Mouse (Mus musculus): Measurements from ENCODE around the gene R3hdml. TPM values are rescaled to one million over a fixed set of nuclear protein-coding genes. Genes with fewer than 3 reads are reported as not detected.
A peak's percentile ranks its signal among the peaks of the same experiment; 100 is the strongest.

Gene R3hdml
- polyA plus RNA-seq, 1 experiment from 2014 or later, result not detected

DNA sequence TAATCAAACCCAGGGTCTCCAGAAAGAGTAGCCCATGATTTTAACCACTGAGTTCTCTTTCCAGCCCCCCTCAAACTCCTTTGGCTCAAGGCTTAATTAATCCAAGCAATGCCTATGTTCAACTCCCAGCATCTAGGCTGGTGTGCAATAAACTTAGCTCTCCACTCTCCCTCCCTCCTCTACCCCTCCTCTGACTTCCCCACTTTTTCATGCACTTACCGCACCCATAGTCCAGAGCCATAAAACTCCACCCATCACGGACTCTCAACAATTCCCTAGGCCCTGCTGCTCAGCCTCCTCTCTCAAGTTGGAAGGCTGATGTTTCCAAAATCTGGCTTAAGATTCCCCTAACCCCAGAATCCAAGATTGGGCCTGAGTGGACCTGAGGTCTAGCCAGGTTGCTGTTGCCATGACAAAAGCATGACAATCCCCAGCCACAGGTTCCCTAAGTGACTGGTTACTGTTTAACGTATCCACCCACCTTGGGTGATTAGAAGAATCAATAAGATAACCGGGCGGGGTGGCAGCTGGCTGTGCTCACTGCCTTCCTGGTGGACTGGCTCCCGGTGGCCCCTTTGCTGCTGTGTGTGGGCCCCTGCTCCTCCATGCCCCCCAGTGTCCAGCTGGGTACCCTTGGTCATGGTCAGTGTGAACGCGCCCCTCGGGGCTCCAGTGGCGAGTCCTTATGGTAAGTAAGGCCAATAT is 14.3 kb downstream of the R3hdml start, which contains the start of gene Hnf4a:
Hnf4a (plus strand) TSS at position 509 of the 705 bp plus-strand sequence.
- no peak within 1 kb of the TSS for H3K4me3 ChIP-seq
- H3K4me2 ChIP-seq (replicated peaks), result no peak within 1 kb of the TSS
- H3K27ac ChIP-seq, result no peak within 1 kb of the TSS
- WGBS, result 85% methylated on average over 10 of the region's 10 CpGs
- H3K36me3 ChIP-seq, result no peaks in the 10 kb centered on the region
- no peak for ATAC-seq (ENCODE audit: insufficient number of reproducible peaks, insufficient read depth, low FRiP score, low TSS enrichment)
- H3K27me3 ChIP-seq, result no peaks in the 10 kb centered on the region
- no peaks in the 10 kb centered on the region for H3K9me3 ChIP-seq
- no peaks in the 10 kb centered on the region for H3K4me1 ChIP-seq
- H3K9ac ChIP-seq, result no peak within 1 kb of the TSS

- no peak overlapping the region for H3K4me3 ChIP-seq
- WGBS, result 89% methylated on average over 7 of the region's 7 CpGs
- no peaks in the 10 kb centered on the region for H3K36me3 ChIP-seq
- no peak overlapping the region for H3K9ac ChIP-seq
- H3K4me1 ChIP-seq, result no peaks in the 10 kb centered on the region
- no peak overlapping the region for H3K27ac ChIP-seq
- no peaks in the 10 kb centered on the region for H3K27me3 ChIP-seq
- no peak overlapping the region for H3K4me2 ChIP-seq (replicated peaks)
- ATAC-seq (ENCODE audit: insufficient number of reproducible peaks, insufficient read depth, low FRiP score, low TSS enrichment), result no peak
- H3K9me3 ChIP-seq, result no peaks in the 10 kb centered on the region
Measured at GRCm38 (mm10) chr2:163525761-163526243, 33.7 kb downstream of the R3hdml start.

- ATAC-seq (ENCODE audit: insufficient number of reproducible peaks, insufficient read depth, low FRiP score, low TSS enrichment), result no peak
- 86% methylated on average over 2 of the region's 2 CpGs for WGBS
- no peak overlapping the region for H3K27ac ChIP-seq
- no peaks in the 10 kb centered on the region for H3K27me3 ChIP-seq
- H3K36me3 ChIP-seq, result no peaks in the 10 kb centered on the region
- H3K4me1 ChIP-seq, result no peaks in the 10 kb centered on the region
- no peaks in the 10 kb centered on the region for H3K9me3 ChIP-seq
- H3K4me2 ChIP-seq (replicated peaks), result no peak overlapping the region
- H3K9ac ChIP-seq, result no peak overlapping the region
- H3K4me3 ChIP-seq, result no peak overlapping the region
Measured at GRCm38 (mm10) chr2:163527497-163527896, 35.4 kb downstream of the R3hdml start.

GRCm38 (mm10) chr2:163530418-163530817 is 38.3 kb downstream of the R3hdml start:
- Histone ChIP-seq H3K27ac (no peak overlapping the region), H3K4me1 (no peaks in the 10 kb centered on the region), H3K4me3 (no peak overlapping the region), H3K4me2 (replicated peaks) (no peak overlapping the region), H3K27me3 (0 out of 2 replicates have a peak, but pooled peaks cover 3% of the 10 kb centered on the region), H3K9me3 (no peaks in the 10 kb centered on the region), H3K36me3 (no peaks in the 10 kb centered on the region), H3K9ac (no peak overlapping the region)
- WGBS, result 58% methylated on average over 8 of the region's 8 CpGs
- ATAC-seq (ENCODE audit: insufficient number of reproducible peaks, insufficient read depth, low FRiP score, low TSS enrichment), result no peak

DNA sequence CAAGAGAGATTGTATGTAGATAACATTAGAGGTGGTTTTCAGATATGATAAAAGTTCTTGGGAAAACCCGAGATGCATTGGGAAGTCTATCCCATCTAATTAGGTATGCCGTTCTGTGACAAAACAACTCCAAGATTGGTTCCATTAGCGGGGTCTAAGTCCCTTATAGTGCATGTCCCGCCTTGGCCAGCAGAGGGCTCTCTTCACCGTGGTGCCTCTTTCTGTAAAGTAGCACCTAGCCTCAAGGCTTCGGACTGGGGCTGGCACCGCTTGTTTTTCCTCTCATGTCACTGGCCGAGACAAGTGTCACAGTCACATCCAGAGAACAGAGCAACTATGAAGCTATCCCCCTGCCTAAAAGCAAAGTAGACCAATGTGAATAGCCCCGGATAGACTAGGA is 39.8 kb downstream of the R3hdml start:
- no peak for ATAC-seq (ENCODE audit: insufficient number of reproducible peaks, insufficient read depth, low FRiP score, low TSS enrichment)
- no peaks in the 10 kb centered on the region for H3K36me3 ChIP-seq
- H3K4me1 ChIP-seq, result no peaks in the 10 kb centered on the region
- 0 out of 2 replicates have a peak, but pooled peaks cover 6% of the 10 kb centered on the region for H3K27me3 ChIP-seq
- H3K4me3 ChIP-seq, result no peak overlapping the region
- no peak overlapping the region for H3K4me2 ChIP-seq (replicated peaks)
- WGBS, result 8% methylated on average over 9 of the region's 9 CpGs
- H3K9me3 ChIP-seq, result no peaks in the 10 kb centered on the region
- H3K9ac ChIP-seq, result no peak overlapping the region
- no peak overlapping the region for H3K27ac ChIP-seq

- Histone ChIP-seq H3K4me2 (replicated peaks) (no peak overlapping the region), H3K36me3 (no peaks in the 10 kb centered on the region), H3K27me3 (0 out of 2 replicates have a peak, but pooled peaks cover 6% of the 10 kb centered on the region), H3K27ac (no peak overlapping the region), H3K4me3 (no peak overlapping the region), H3K4me1 (no peaks in the 10 kb centered on the region), H3K9me3 (no peaks in the 10 kb centered on the region), H3K9ac (no peak overlapping the region)
- WGBS, result 87% methylated on average over 9 of the region's 9 CpGs
- ATAC-seq (ENCODE audit: insufficient number of reproducible peaks, insufficient read depth, low FRiP score, low TSS enrichment), result no peak
Measured at GRCm38 (mm10) chr2:163533226-163533625, 41.1 kb downstream of the R3hdml start.

- H3K4me3 ChIP-seq, result peak overlapping the region; percentile 15; the same call in 1 of the 2 replicates
- WGBS, result 13% methylated on average over 22 of the region's 22 CpGs
- no peaks in the 10 kb centered on the region for H3K36me3 ChIP-seq
- no peak; the same call in 1 of the 2 replicates for ATAC-seq (ENCODE audit: insufficient number of reproducible peaks, insufficient read depth, low FRiP score, low TSS enrichment)
- no peak overlapping the region for H3K27ac ChIP-seq
- H3K9me3 ChIP-seq, result no peaks in the 10 kb centered on the region
- H3K9ac ChIP-seq, result no peak overlapping the region
- peak overlapping the region; percentile 47 for H3K4me2 ChIP-seq (replicated peaks)
- H3K27me3 ChIP-seq, result 0 out of 2 replicates have a peak, but pooled peaks cover 6% of the 10 kb centered on the region
- H3K4me1 ChIP-seq, result no peaks in the 10 kb centered on the region
Measured at GRCm38 (mm10) chr2:163534958-163535524, 42.9 kb downstream of the R3hdml start.

GRCm38 (mm10) chr2:163537443-163537842 is 45.3 kb downstream of the R3hdml start:
- Histone ChIP-seq H3K27me3 (0 out of 2 replicates have a peak, but pooled peaks cover 6% of the 10 kb centered on the region), H3K4me3 (no peak overlapping the region), H3K4me2 (replicated peaks) (no peak overlapping the region), H3K4me1 (no peaks in the 10 kb centered on the region), H3K9ac (no peak overlapping the region), H3K9me3 (no peaks in the 10 kb centered on the region), H3K27ac (no peak overlapping the region), H3K36me3 (no peaks in the 10 kb centered on the region)
- WGBS, result 70% methylated on average over 5 of the region's 5 CpGs
- ATAC-seq (ENCODE audit: insufficient number of reproducible peaks, insufficient read depth, low FRiP score, low TSS enrichment), result no peak

GRCm38 (mm10) chr2:163538410-163538809 is 46.3 kb downstream of the R3hdml start:
- Histone ChIP-seq H3K27me3 (0 out of 2 replicates have a peak, but pooled peaks cover 6% of the 10 kb centered on the region), H3K4me3 (no peak overlapping the region), H3K27ac (no peak overlapping the region), H3K4me2 (replicated peaks) (no peak overlapping the region), H3K4me1 (no peaks in the 10 kb centered on the region), H3K9ac (no peak overlapping the region), H3K36me3 (no peaks in the 10 kb centered on the region), H3K9me3 (no peaks in the 10 kb centered on the region)
- 89% methylated on average over 2 of the region's 2 CpGs for WGBS
- no peak for ATAC-seq (ENCODE audit: insufficient number of reproducible peaks, insufficient read depth, low FRiP score, low TSS enrichment)

DNA sequence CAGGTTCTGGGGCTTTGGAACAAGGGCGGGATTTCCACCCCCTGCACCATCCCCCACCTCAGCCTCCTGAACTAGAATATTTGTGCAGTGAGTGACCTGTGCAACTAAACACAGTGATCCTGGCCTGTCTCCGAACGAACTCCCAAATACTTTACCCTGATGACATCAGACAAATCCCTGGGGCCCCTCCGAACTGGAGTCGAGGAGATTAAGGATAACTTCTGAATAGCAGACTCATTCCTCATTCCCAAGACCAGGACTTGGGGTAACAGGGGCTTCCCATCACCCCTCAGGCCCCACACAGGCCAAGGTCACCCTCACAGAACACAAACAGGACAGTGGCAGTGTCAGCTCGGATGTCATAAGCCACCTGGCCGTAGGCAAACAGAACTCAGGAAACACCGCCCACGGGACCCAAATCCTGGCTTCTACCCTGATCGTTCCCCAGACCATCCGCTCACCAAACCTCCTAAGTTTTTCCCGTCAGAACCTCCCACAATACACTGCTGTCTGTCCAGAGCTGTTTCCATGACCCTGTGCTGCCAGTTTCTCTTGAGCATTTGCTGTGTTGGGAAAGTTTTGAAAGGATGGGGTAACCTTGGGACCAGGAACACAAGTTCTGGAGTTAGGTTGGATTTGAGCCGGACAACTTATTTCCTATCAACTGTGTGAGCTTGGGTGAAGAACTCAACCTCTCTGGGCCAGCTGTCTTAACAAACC is 47.4 kb downstream of the R3hdml start:
- Histone ChIP-seq H3K27ac (no peak overlapping the region), H3K36me3 (no peaks in the 10 kb centered on the region), H3K4me3 (no peak overlapping the region), H3K9ac (no peak overlapping the region), H3K4me1 (no peaks in the 10 kb centered on the region), H3K4me2 (replicated peaks) (no peak overlapping the region), H3K27me3 (0 out of 2 replicates have a peak, but pooled peaks cover 3% of the 10 kb centered on the region), H3K9me3 (no peaks in the 10 kb centered on the region)
- no peak for ATAC-seq (ENCODE audit: insufficient number of reproducible peaks, insufficient read depth, low FRiP score, low TSS enrichment)
- 75% methylated on average over 13 of the region's 13 CpGs for WGBS

GRCm38 (mm10) chr2:163540231-163541117 is 48.4 kb downstream of the R3hdml start:
- Histone ChIP-seq H3K27ac (no peak overlapping the region), H3K9ac (no peak overlapping the region), H3K4me1 (no peaks in the 10 kb centered on the region), H3K36me3 (no peaks in the 10 kb centered on the region), H3K9me3 (no peaks in the 10 kb centered on the region), H3K4me2 (replicated peaks) (no peak overlapping the region), H3K27me3 (0 out of 2 replicates have a peak, but pooled peaks cover 3% of the 10 kb centered on the region), H3K4me3 (no peak overlapping the region)
- 78% methylated on average over 9 of the region's 9 CpGs for WGBS
- ATAC-seq (ENCODE audit: insufficient number of reproducible peaks, insufficient read depth, low FRiP score, low TSS enrichment), result no peak
